Mouse (Mus musculus): ENCODE results near the gene Ccng1. TPM values are rescaled to one million over a fixed set of nuclear protein-coding genes. Genes with fewer than 3 reads are reported as not detected.

Gene Ccng1
- polyA plus RNA-seq, 1 experiment from 2014 or later: 44.1 TPM

- H3K36me3 ChIP-seq (ENCODE audit: control insufficient read depth, insufficient read depth): no peaks in the 10 kb centered on the region
- no peaks in the 10 kb centered on the region for H3K4me1 ChIP-seq (replicated peaks; ENCODE audit: control insufficient read depth, insufficient read depth, low read length)
- H3K4me3 ChIP-seq (ENCODE audit: low read depth, low read length): no peak overlapping the region
- H3K4me2 ChIP-seq (replicated peaks; ENCODE audit: low read depth): 0 out of 2 replicates have a peak overlapping the region, but pooled peaks have one; percentile 21
- WGBS: 48% methylated on average over 12 of the region's 12 CpGs
- no peak for ATAC-seq
- no peak overlapping the region for H3K9ac ChIP-seq (ENCODE audit: low read depth, low read length)
- H3K9me3 ChIP-seq (ENCODE audit: control insufficient read depth): no peaks in the 10 kb centered on the region
- no peaks in the 10 kb centered on the region for H3K27me3 ChIP-seq (replicated peaks; ENCODE audit: control insufficient read depth, insufficient read depth, low read length)
- H3K27ac ChIP-seq (ENCODE audit: low read depth, low read length): no peak overlapping the region
- TF ChIP-seq CTCF (IDR thresholded peaks at IDR 0.05; ENCODE audit: low read depth): peak; percentile 80
These were observed 20.5 kb upstream of the Ccng1 start for GRCm38 (mm10) chr11:40775315-40776269.

- no peak for ATAC-seq
- H3K4me3 ChIP-seq (ENCODE audit: low read depth, low read length): no peak overlapping the region
- H3K9me3 ChIP-seq (ENCODE audit: control insufficient read depth): no peaks in the 10 kb centered on the region
- 75% methylated on average over 4 of the region's 4 CpGs for WGBS
- no peaks in the 10 kb centered on the region for H3K36me3 ChIP-seq (ENCODE audit: control insufficient read depth, insufficient read depth)
- H3K9ac ChIP-seq (ENCODE audit: low read depth, low read length): no peak overlapping the region
- no peak overlapping the region for H3K4me2 ChIP-seq (replicated peaks; ENCODE audit: low read depth)
- TF ChIP-seq CTCF (IDR thresholded peaks at IDR 0.05; ENCODE audit: low read depth): no peak
- H3K27ac ChIP-seq (ENCODE audit: low read depth, low read length): no peak overlapping the region
- no peaks in the 10 kb centered on the region for H3K4me1 ChIP-seq (replicated peaks; ENCODE audit: control insufficient read depth, insufficient read depth, low read length)
- H3K27me3 ChIP-seq (replicated peaks; ENCODE audit: control insufficient read depth, insufficient read depth, low read length): no peaks in the 10 kb centered on the region
These were observed 9.6 kb upstream of the Ccng1 start for GRCm38 (mm10) chr11:40764690-40765089.

- Histone ChIP-seq H3K4me3 (ENCODE audit: low read depth, low read length) (no peak overlapping the region), H3K36me3 (ENCODE audit: control insufficient read depth, insufficient read depth) (no peaks in the 10 kb centered on the region), H3K4me1 (replicated peaks; ENCODE audit: control insufficient read depth, insufficient read depth, low read length) (no peaks in the 10 kb centered on the region), H3K27ac (ENCODE audit: low read depth, low read length) (no peak overlapping the region), H3K27me3 (replicated peaks; ENCODE audit: control insufficient read depth, insufficient read depth, low read length) (no peaks in the 10 kb centered on the region), H3K4me2 (replicated peaks; ENCODE audit: low read depth) (no peak overlapping the region), H3K9me3 (ENCODE audit: control insufficient read depth) (no peaks in the 10 kb centered on the region), H3K9ac (ENCODE audit: low read depth, low read length) (no peak overlapping the region)
- no peak for ATAC-seq
- TF ChIP-seq CTCF (IDR thresholded peaks at IDR 0.05; ENCODE audit: low read depth): peak; percentile 71
- 21% methylated on average over 2 of the region's 2 CpGs for WGBS
These were observed 8.3 kb upstream of the Ccng1 start for GRCm38 (mm10) chr11:40763395-40763794.

GRCm38 (mm10) chr11:40759896-40760295 lies 4.8 kb upstream of the Ccng1 start:
- no peak for ATAC-seq
- H3K9me3 ChIP-seq (ENCODE audit: control insufficient read depth): no peaks in the 10 kb centered on the region
- H3K4me2 ChIP-seq (replicated peaks; ENCODE audit: low read depth): no peak overlapping the region
- no peak overlapping the region for H3K4me3 ChIP-seq (ENCODE audit: low read depth, low read length)
- no peaks in the 10 kb centered on the region for H3K36me3 ChIP-seq (ENCODE audit: control insufficient read depth, insufficient read depth)
- no peak overlapping the region for H3K27ac ChIP-seq (ENCODE audit: low read depth, low read length)
- TF ChIP-seq CTCF (IDR thresholded peaks at IDR 0.05; ENCODE audit: low read depth): no peak
- 87% methylated on average over 8 of the region's 8 CpGs for WGBS
- no peak overlapping the region for H3K9ac ChIP-seq (ENCODE audit: low read depth, low read length)
- no peaks in the 10 kb centered on the region for H3K4me1 ChIP-seq (replicated peaks; ENCODE audit: control insufficient read depth, insufficient read depth, low read length)
- no peaks in the 10 kb centered on the region for H3K27me3 ChIP-seq (replicated peaks; ENCODE audit: control insufficient read depth, insufficient read depth, low read length)

DNA sequence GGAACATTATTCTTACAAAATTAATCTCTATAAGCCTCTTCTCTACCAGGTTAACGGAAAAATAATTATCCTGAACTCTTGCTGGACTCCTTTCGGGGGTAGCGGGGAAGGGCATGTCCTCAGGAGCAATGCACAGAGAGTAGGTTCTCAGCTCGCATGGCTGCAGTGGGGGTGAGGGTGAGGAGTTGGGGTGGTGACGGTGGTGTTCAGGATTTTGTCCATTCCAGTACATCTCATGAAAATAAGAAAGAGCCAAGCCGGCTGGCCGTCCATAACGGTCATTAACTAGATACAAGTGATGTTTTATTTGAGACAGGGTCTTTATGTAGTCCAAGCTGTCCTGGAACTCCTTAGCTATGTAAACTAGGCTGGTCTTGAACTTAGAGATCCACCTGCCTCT lies 857 bp upstream of the Ccng1 start:
- WGBS: 93% methylated on average over 8 of the region's 8 CpGs
- ATAC-seq: no peak

GRCm38 (mm10) chr11:40754664-40755107 lies 425 bp downstream of the Ccng1 start:
- Histone ChIP-seq H3K36me3 (ENCODE audit: control insufficient read depth, insufficient read depth) (peaks cover 19% of the 10 kb centered on the region), H3K4me2 (replicated peaks; ENCODE audit: low read depth) (peak overlapping the region; percentile 87), H3K9me3 (ENCODE audit: control insufficient read depth) (no peaks in the 10 kb centered on the region), H3K9ac (ENCODE audit: low read depth, low read length) (peak overlapping the region; percentile 84), H3K4me3 (ENCODE audit: low read depth, low read length) (peak overlapping the region; percentile 89), H3K4me1 (replicated peaks; ENCODE audit: control insufficient read depth, insufficient read depth, low read length) (no peaks in the 10 kb centered on the region), H3K27ac (ENCODE audit: low read depth, low read length) (peak overlapping the region; percentile 75), H3K27me3 (replicated peaks; ENCODE audit: control insufficient read depth, insufficient read depth, low read length) (no peaks in the 10 kb centered on the region)
- 2% methylated on average over 19 of the region's 19 CpGs for WGBS
- no peak for TF ChIP-seq CTCF (IDR thresholded peaks at IDR 0.05; ENCODE audit: low read depth)
- ATAC-seq: peak; percentile 68

More for the DNA sequence above, 857 bp upstream of the Ccng1 start:
- H3K27ac ChIP-seq (ENCODE audit: low read depth, low read length): no peak overlapping the region
- no peak overlapping the region for H3K4me2 ChIP-seq (replicated peaks; ENCODE audit: low read depth)
- H3K9me3 ChIP-seq (ENCODE audit: control insufficient read depth): no peaks in the 10 kb centered on the region
- H3K27me3 ChIP-seq (replicated peaks; ENCODE audit: control insufficient read depth, insufficient read depth, low read length): no peaks in the 10 kb centered on the region
- peaks cover 8% of the 10 kb centered on the region for H3K36me3 ChIP-seq (ENCODE audit: control insufficient read depth, insufficient read depth)
- TF ChIP-seq CTCF (IDR thresholded peaks at IDR 0.05; ENCODE audit: low read depth): no peak
- no peaks in the 10 kb centered on the region for H3K4me1 ChIP-seq (replicated peaks; ENCODE audit: control insufficient read depth, insufficient read depth, low read length)
- H3K9ac ChIP-seq (ENCODE audit: low read depth, low read length): no peak overlapping the region
- peak overlapping the region; percentile 89; the same call in 1 of the 2 replicates for H3K4me3 ChIP-seq (ENCODE audit: low read depth, low read length)

All from intestine, postnatal 0 days (tissue).